Mouse (Mus musculus) inflammation-experienced regulatory T-cells, adult 6 months (primary cell): ENCODE measurements around the gene Zbtb20. TPM values are rescaled to one million over a fixed set of nuclear protein-coding genes. Genes with fewer than 3 reads are reported as not detected.

Source experiments
- ATAC-seq: one replicate; pipeline ENCODE4 v1.8.0; 2017
- polyA plus RNA-seq, 3 experiments: library from polyadenylated mRNA; unstranded; fragments of 100-300 nt; shearing (Covaris generic); gene quantifications; one replicate each; pipeline ENCODE4 v1.2.1; 2017

Zbtb20 gene
- polyA plus RNA-seq, 3 experiments from 2014 or later = 32.1 to 97.7 (median 96.1) TPM

DNA sequence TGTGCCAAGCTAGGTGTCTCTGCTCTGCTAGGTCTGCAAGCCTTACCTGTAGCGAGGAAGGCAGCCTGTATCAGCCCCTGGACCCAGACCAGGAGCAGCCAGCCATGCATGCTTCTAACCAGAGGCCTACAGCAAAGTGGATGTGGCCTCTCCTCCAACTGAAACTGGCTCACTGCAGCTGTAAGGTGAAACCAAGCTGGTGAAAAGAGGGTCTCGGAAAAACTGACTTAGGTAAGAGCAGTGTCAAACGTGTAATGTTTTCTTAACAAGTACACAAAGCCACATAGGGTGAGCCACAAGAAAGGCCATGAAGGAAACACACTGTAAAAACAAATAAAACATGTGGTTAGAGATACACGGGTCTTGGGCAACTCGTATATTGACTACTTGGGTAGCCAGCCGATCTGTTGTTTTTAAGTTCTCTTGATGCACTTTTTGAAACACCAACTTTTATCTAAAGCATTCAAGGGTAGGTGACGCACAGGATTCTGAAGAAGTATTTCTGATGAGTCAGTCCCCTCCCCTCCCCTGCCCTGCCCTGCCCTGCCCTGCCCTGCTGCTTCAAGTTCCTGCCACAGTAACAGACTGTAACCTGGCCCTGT, 788.4 kb downstream of the Zbtb20 start, which contains the start of gene Tigit:
TSS of gene Tigit (minus strand) at position 169 of the 602 bp plus-strand sequence.
- peak; percentile 75 for ATAC-seq

DNA sequence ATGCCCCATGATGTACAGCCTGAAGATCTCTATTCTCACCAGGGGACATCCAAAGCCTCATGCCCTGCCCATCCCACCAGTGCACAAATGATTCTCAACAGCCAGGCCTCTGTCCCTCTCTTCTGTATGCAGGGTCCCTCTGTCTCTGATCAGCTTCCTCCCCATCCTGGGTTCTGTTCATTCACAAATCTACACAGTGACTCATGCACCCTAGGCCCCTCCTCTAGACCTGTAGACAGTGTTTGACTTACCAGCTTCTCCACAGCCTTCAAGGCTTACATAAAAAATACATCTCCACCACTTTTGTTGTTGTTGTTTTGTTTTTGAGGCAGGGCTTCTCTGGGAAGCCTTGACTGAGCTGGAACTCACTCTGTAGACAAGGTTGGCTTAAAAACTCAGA, 789.2 kb downstream of the Zbtb20 start:
- peak; percentile 43 for ATAC-seq

- no peak for ATAC-seq
Observed at GRCm38 (mm10) chr16:43668294-43668693, 792.6 kb downstream of the Zbtb20 start.

DNA sequence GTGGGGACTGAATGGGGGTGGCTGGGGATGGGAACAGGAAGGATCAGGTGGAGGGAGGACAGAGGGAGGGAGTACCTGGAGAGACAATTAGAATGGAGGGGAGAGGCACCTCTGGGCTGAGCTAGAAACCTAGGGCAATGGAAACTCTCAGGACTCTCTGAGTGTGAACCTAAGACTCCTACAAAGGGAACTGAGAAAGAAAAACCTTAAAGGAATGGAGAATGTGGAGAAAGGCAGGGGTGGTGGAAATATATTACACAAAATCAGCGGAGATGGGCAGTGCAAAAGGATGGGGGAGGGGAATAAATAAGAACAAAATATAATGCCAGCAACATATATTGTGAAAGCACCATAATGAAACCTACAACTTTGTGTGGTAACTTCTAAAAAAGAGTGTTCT, 796.3 kb downstream of the Zbtb20 start:
- ATAC-seq = no peak

- ATAC-seq = no peak
Observed at GRCm38 (mm10) chr16:43672697-43673096, 797.0 kb downstream of the Zbtb20 start.

DNA sequence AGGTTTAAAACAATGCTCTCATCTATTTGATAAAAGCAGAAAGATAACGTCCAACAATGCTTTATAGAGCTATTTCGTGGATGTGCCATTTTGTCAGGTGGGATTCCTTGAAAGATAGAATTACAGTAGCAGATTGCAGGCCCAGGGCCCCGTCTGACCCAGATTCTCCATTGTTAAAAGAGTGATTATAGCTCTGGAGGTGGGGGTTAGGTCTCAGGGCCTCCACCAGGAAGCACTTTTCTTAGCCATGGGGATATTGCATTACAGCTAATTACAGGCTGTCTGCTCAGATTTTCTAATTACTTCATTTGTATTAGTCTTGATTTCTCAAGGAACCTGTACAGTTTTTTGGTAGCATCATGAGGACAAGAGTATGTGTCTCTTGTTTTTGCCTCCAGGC, 798.7 kb downstream of the Zbtb20 start:
- no peak for ATAC-seq

- no peak for ATAC-seq
Observed at GRCm38 (mm10) chr16:43687968-43688367, 812.3 kb downstream of the Zbtb20 start.

- peak; percentile 87 for ATAC-seq
Observed at GRCm38 (mm10) chr16:43690211-43690690, 814.6 kb downstream of the Zbtb20 start.

DNA sequence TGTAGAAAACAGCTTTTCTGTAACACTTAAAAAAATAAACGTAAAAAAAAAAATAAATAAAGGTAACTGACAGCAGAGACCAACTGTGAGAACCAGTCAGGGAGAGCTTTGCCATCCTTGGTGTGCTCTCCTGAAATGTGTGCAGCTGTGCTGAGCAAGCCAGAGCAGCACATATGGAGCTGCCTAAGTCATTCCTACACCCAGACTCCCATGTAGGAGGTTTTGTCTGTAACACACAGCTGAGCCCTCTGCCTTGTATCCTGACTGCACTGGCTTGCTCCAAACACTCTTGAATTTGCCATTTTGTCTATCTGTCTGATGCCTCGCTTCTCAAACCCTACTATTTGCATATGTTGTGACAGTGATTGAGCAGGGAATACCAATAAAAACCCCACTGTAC, 815.2 kb downstream of the Zbtb20 start:
- ATAC-seq = no peak

- ATAC-seq = no peak
Observed at GRCm38 (mm10) chr16:43691741-43692140, 816.1 kb downstream of the Zbtb20 start.
